Mouse (Mus musculus): ENCODE data around the gene Rras.

The Rras gene

DNA sequence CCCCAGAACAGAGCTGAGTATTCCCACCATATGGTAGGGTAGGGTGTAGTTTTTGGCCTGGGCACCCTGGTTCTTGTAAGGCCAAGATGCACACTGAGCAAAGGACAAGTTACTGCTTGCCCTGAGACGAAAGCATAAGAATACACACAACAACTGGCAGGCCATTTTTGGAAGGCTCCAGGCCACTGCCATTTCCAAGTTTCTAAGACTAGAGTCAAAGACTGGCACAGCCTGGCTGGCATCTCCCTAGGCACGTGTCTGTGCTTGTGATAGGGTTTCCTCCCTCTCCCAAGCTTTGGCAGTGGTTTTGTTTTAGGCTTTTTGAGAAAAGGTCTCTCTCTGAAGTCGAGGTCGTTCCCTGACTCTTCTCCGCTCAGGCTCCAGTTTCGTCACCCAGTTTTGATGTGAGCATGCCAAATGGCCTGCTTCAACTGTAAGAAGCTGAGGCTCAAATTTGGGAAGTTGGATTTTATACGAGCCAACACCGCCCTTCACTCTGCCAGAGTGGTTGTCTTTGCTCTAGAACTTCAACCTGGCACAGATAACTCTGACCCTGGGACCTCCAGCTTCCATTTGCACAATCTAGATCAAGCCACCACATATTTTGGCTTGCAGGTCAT lies 8.0 kb downstream of the Rras start:
- in situ Hi-C loops (cut with MboI, MseI) = no loop called here

- in situ Hi-C loops (cut with MboI, MseI) = no loop called here
These were observed 8.5 kb downstream of the Rras start for GRCm38 (mm10) chr7:45026256-45026655.

DNA sequence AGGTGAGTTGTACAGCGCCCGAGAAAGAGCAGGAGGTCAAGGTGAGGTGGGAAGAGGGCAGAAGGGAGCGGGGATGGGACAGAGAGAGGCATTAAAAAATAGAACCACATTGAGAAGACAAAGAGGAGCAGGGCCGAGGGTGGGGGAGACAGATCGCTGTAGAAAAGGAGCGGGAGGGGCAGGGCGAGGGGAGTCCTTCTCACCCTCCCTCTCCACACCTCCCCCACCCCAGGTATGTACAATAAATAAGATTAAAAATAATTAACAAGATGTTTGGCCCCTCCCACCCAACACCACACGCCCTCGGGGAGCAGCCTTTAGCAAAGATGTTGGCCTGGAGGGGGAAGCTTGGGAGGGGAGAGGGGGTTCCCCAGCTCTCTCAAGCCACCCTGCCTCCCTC lies 10.0 kb downstream of the Rras start:
- in situ Hi-C loops (cut with MboI, MseI) = no loop called here

DNA sequence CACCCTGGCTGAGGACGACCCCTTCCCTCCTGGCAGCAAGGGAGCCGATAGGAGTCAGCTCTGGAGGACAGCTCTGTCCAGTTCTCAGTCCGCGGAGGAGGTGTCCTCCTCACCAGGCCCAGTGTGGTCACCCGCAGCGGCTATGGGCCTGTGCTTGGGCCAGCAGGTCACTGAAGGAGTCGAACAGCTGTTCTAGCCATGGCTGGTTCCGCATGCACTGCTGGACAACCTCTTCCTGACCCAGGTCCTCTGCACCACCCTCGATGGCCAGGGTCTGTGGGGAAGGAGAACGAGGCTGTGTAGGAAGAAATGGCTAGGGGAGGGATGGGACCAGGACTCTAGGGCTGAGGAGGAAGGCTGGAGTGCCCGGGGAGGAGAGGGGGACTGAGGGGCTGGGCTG lies 10.6 kb downstream of the Rras start:
- in situ Hi-C loops (cut with MboI, MseI) = no loop called here

- in situ Hi-C loops (cut with MboI, MseI) = no loop called here
These were observed 12.2 kb downstream of the Rras start for GRCm38 (mm10) chr7:45029995-45030394.

GRCm38 (mm10) chr7:45030857-45031256 lies 13.1 kb downstream of the Rras start:
- in situ Hi-C loops (cut with MboI, MseI) = no loop called here

GRCm38 (mm10) chr7:45033722-45034359 lies 16.1 kb downstream of the Rras start:
- in situ Hi-C loops (cut with MboI, MseI) = no loop called here

GRCm38 (mm10) chr7:45035631-45036030 lies 17.9 kb downstream of the Rras start:
- in situ Hi-C loops (cut with MboI, MseI) = no loop called here

DNA sequence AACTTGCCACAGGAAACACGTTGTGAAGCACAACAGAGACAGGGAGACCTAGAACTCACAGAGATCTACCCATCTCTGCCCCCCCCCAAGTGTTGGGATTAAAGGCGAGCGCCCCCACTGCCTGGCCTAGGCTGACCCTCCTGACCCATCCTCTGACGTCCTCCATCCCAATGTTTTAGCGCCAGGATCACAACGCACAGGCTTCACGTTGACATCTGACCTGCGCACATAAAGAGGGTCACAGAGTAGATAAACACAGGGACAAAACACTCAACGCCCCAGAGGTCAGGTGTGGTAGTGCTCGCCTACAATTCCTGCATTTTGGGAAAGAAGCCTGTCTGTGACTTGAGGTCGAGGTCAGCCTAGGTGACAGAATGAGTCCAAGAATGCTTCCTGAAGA lies 18.9 kb downstream of the Rras start:
- in situ Hi-C loops (cut with MboI, MseI) = no loop called here

GRCm38 (mm10) chr7:45037720-45038361 lies 20.1 kb downstream of the Rras start:
- in situ Hi-C loops (cut with MboI, MseI) = no loop called here

- in situ Hi-C loops (cut with MboI, MseI) = no loop called here
These were observed 20.6 kb downstream of the Rras start for GRCm38 (mm10) chr7:45038411-45038810.

DNA sequence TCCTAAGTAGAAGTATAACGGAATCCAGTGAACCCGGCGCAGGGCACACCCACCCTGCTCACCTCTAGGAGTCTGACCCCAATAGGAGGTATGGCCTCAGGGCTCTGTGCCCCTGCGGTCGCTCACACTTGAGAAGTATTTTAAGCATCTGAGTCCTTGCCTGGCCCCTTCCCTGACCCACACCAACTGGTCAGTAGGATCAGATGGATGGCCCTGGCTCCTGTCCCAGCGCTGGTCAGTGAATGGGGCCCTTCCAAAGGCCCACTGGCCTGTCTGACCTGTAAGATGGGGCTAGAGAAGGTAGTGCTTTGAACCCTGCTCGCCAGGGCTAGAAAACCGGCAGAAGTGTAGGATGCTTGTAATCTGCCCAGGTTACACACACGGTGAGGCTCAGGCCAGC lies 23.1 kb downstream of the Rras start:
- in situ Hi-C loops (cut with MboI, MseI) = no loop called here

- in situ Hi-C loops (cut with MboI, MseI) = no loop called here
These were observed 25.5 kb downstream of the Rras start for GRCm38 (mm10) chr7:45043307-45043706.

DNA sequence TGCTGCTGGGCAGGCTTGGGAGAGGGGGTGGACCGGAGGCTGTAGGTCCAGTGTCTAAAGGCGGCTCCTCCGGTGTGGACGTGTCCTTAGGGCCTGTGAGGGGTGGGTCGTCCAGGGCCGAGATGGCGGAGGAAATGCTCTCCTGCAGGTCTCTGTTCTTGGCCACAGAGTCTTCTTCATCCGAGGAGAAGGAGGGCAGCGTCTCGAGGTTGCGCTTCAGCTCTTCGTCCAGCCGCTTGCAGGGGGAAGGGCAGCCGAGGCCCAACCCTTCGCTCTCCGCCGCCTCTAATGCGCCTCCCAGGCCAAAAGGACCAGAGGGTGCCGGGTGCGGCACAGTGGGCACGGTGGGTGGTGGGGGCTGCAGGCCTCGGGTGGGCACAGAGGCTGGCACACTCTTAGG lies 28.0 kb downstream of the Rras start:
- in situ Hi-C loops (cut with MboI, MseI) = no loop called here

- in situ Hi-C loops (cut with MboI, MseI) = no loop called here
These were observed 29.1 kb downstream of the Rras start for GRCm38 (mm10) chr7:45046853-45047350.

DNA sequence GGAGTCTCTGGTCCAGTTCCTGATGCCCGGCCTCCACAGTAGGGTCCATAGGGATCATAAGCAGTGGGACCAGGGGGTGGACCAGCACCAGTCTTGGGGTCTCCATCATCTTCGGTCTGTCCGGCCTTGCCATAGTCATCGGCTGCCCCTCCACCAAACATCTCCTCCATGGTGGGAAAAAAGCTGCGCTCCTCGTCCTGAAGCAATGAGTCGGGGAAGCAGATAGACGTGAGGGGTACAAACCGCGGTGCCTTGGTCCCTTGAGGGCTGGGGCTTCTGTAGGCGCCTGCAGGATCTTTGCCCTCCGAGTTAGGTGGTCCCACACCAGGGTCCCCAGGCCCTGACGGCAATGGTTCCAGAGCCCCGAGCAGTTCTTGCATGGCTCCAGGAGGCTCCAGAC lies 29.7 kb downstream of the Rras start:
- in situ Hi-C loops (cut with MboI, MseI) = no loop called here

- in situ Hi-C loops (cut with MboI, MseI) = no loop called here
These were observed 30.5 kb downstream of the Rras start for GRCm38 (mm10) chr7:45048001-45048890.

DNA sequence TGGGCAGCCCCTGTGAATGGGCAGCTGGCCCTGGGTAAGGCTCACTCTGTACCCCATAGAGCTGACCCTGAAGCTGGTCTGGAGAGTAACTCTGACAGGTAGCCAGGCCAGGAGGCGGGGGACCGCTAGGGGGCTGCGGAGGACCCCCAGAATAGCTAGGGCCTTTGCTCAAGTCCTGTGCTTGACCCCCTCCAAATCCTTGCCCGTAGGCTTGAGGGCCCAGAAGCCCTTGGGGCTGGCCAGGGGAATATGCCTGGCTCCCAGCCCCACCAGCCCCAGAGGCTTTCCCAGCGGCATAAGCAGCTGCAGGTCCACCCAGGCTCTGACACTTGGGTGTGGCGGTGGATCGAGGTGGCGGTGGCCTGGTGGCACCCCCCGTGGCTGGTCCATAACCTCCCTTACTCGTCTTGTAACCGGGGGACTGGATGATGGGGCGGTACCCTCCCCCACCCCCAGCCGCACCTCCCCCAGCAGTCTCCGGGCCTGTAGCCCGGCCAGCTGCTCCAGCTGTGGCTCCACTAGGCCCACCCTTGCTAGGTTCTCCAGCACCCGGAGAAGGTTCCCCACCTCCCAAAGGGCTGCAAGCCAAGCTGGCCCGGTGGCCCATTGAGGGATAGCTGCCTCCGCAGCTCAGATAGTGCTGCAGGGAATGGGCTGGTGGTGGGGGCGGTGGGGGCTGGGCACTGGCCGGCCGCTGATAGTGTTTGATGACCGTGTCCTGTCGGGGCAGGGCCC lies 31.3 kb downstream of the Rras start:
- in situ Hi-C loops (cut with MboI, MseI) = no loop called here

GRCm38 (mm10) chr7:45050945-45051600 lies 33.3 kb downstream of the Rras start:
- in situ Hi-C loops (cut with MboI, MseI) = no loop called here

GRCm38 (mm10) chr7:45051601-45051974 lies 33.8 kb downstream of the Rras start:
- in situ Hi-C loops (cut with MboI, MseI) = no loop called here

Data from T-helper 2 cell (primary cell).